Mouse (Mus musculus): ENCODE data around the gene Ago3. TPM values are rescaled to one million over a fixed set of nuclear protein-coding genes. Genes with fewer than 3 reads are reported as not detected.

The Ago3 gene
- polyA plus RNA-seq, 1 experiment from 2014 or later: 13.4 TPM

DNA sequence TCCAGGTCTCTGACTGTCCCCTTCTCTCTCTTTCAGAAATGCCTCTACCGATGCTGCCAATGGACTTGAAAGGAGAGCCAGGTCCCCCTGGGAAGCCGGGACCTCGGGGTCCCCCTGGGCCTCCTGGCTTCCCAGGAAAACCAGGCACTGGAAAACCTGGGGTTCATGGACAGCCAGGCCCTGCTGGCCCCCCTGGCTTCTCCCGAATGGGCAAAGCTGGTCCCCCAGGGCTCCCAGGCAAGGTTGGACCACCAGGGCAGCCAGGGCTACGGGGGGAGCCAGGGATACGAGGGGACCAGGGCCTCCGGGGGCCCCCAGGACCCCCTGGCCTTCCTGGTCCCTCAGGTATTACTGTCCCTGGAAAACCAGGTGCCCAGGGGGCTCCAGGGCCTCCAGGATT, 119.0 kb downstream of the Ago3 start:
- Histone ChIP-seq H3K27me3 (ENCODE audit: control insufficient read depth, insufficient read depth, low read length) (no peaks in the 10 kb centered on the region), H3K9ac (ENCODE audit: low read length) (no peak overlapping the region), H3K4me3 (ENCODE audit: low read length) (no peak overlapping the region), H3K27ac (ENCODE audit: low read length) (no peak overlapping the region), H3K4me2 (ENCODE audit: low read depth, low read length) (no peak overlapping the region), H3K9me3 (replicated peaks; ENCODE audit: control insufficient read depth, low read length) (peaks cover 5% of the 10 kb centered on the region), H3K36me3 (ENCODE audit: control insufficient read depth, insufficient read depth) (no peaks in the 10 kb centered on the region), H3K4me1 (ENCODE audit: control insufficient read depth, insufficient read depth, low read length) (0 out of 2 replicates have a peak, but pooled peaks cover 4% of the 10 kb centered on the region)
- 70% methylated on average over 7 of the region's 7 CpGs for WGBS
- ATAC-seq (replicated peaks; ENCODE audit: extremely low read depth, insufficient read depth, low FRiP score): no peak

- H3K36me3 ChIP-seq (ENCODE audit: control insufficient read depth, insufficient read depth): no peaks in the 10 kb centered on the region
- 0 out of 2 replicates have a peak overlapping the region, but pooled peaks have one; percentile 9 for H3K4me3 ChIP-seq (ENCODE audit: low read length)
- no peak overlapping the region for H3K27ac ChIP-seq (ENCODE audit: low read length)
- no peaks in the 10 kb centered on the region for H3K27me3 ChIP-seq (ENCODE audit: control insufficient read depth, insufficient read depth, low read length)
- ATAC-seq (replicated peaks; ENCODE audit: extremely low read depth, insufficient read depth, low FRiP score): peak; percentile 20; the same call in 1 of the 2 replicates
- 0 out of 2 replicates have a peak, but pooled peaks cover 4% of the 10 kb centered on the region for H3K4me1 ChIP-seq (ENCODE audit: control insufficient read depth, insufficient read depth, low read length)
- H3K9me3 ChIP-seq (replicated peaks; ENCODE audit: control insufficient read depth, low read length): peaks cover 5% of the 10 kb centered on the region
- peak overlapping the region; percentile 54 for H3K4me2 ChIP-seq (ENCODE audit: low read depth, low read length)
- 0% methylated on average over 7 of the region's 7 CpGs for WGBS
- H3K9ac ChIP-seq (ENCODE audit: low read length): no peak overlapping the region
Observed at GRCm38 (mm10) chr4:126309922-126310309, 119.4 kb downstream of the Ago3 start.

DNA sequence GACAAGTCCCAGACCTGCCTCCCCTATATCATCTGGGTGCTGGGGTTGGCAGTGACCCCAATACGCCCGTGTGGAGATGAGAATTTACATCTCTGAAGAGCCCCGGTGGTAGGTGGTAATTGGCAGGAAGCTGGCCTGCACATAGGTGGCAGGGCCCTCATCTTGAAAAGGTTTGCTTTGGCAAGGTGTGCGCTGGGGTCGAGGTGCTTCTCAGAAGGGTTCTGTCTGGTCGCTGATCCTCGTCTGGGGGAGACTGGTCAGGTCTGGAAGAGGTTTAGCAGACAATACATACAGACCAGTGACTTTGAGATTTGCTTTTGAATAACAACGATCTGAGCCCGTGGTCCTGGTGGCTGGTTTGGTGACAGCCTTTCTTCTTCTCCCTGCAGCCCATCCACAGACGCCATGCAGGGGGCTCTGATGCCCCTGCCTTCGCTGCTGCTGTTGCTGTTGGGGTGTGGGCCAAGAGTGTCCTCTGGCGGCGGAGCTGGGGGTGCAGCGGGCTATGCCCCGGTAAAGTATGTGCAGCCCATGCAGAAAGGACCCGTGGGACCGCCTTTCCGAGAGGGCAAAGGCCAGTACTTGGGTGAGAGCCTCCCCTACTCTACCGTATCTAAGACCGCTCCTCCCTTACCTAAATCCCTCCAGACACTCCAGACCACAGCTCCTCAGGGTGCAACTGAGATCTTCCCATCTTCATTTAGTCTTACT, 120.0 kb downstream of the Ago3 start:
- Histone ChIP-seq H3K36me3 (ENCODE audit: control insufficient read depth, insufficient read depth) (no peaks in the 10 kb centered on the region), H3K4me2 (ENCODE audit: low read depth, low read length) (peak overlapping the region; percentile 54), H3K27ac (ENCODE audit: low read length) (no peak overlapping the region), H3K4me1 (ENCODE audit: control insufficient read depth, insufficient read depth, low read length) (0 out of 2 replicates have a peak, but pooled peaks cover 4% of the 10 kb centered on the region), H3K27me3 (ENCODE audit: control insufficient read depth, insufficient read depth, low read length) (no peaks in the 10 kb centered on the region), H3K9ac (ENCODE audit: low read length) (0 out of 2 replicates have a peak overlapping the region, but pooled peaks have one; percentile 4), H3K4me3 (ENCODE audit: low read length) (0 out of 2 replicates have a peak overlapping the region, but pooled peaks have one; percentile 9), H3K9me3 (replicated peaks; ENCODE audit: control insufficient read depth, low read length) (peaks cover 5% of the 10 kb centered on the region)
- ATAC-seq (replicated peaks; ENCODE audit: extremely low read depth, insufficient read depth, low FRiP score): peak; percentile 30; the same call in 1 of the 2 replicates
- WGBS: 19% methylated on average over 20 of the region's 20 CpGs

- Histone ChIP-seq H3K27me3 (ENCODE audit: control insufficient read depth, insufficient read depth, low read length) (peaks cover 14% of the 10 kb centered on the region), H3K27ac (ENCODE audit: low read length) (no peak overlapping the region), H3K36me3 (ENCODE audit: control insufficient read depth, insufficient read depth) (no peaks in the 10 kb centered on the region), H3K4me2 (ENCODE audit: low read depth, low read length) (no peak overlapping the region), H3K9me3 (replicated peaks; ENCODE audit: control insufficient read depth, low read length) (peaks cover 5% of the 10 kb centered on the region), H3K9ac (ENCODE audit: low read length) (no peak overlapping the region), H3K4me1 (ENCODE audit: control insufficient read depth, insufficient read depth, low read length) (peaks cover 6% of the 10 kb centered on the region; the same call in 1 of the 2 replicates), H3K4me3 (ENCODE audit: low read length) (no peak overlapping the region)
- WGBS: 13% methylated on average over 2 of the region's 2 CpGs
- no peak for ATAC-seq (replicated peaks; ENCODE audit: extremely low read depth, insufficient read depth, low FRiP score)
Observed at GRCm38 (mm10) chr4:126306827-126307226, 122.5 kb downstream of the Ago3 start.

- Histone ChIP-seq H3K4me1 (ENCODE audit: control insufficient read depth, insufficient read depth, low read length) (peaks cover 13% of the 10 kb centered on the region), H3K9ac (ENCODE audit: low read length) (no peak overlapping the region), H3K27me3 (ENCODE audit: control insufficient read depth, insufficient read depth, low read length) (peaks cover 21% of the 10 kb centered on the region), H3K4me3 (ENCODE audit: low read length) (no peak overlapping the region), H3K27ac (ENCODE audit: low read length) (no peak overlapping the region), H3K36me3 (ENCODE audit: control insufficient read depth, insufficient read depth) (no peaks in the 10 kb centered on the region), H3K4me2 (ENCODE audit: low read depth, low read length) (no peak overlapping the region), H3K9me3 (replicated peaks; ENCODE audit: control insufficient read depth, low read length) (peaks cover 5% of the 10 kb centered on the region)
- ATAC-seq (replicated peaks; ENCODE audit: extremely low read depth, insufficient read depth, low FRiP score): no peak
- WGBS: 84% methylated on average over 6 of the region's 6 CpGs
Observed at GRCm38 (mm10) chr4:126306058-126306457, 123.3 kb downstream of the Ago3 start.

DNA sequence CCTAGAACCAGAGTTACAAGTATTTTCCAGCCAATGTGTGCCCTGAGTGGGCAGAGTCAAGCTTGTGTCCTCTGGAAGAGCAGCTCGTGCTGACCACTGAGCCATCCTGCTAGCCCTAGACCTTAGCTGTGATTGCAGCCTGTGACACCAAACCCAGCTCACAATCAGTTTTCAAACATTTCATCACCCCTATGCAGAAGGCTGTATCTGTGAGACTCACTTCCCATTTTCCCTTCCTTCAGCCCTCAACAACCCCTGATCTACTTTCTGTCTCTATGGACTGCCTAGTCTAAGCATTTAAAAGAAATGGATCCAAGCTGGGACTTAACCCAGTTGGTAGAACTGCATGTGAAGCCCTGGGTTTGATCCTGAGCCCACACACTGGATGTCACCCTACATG, 123.9 kb downstream of the Ago3 start:
- Histone ChIP-seq H3K9me3 (replicated peaks; ENCODE audit: control insufficient read depth, low read length) (peaks cover 5% of the 10 kb centered on the region), H3K4me2 (ENCODE audit: low read depth, low read length) (no peak overlapping the region), H3K27me3 (ENCODE audit: control insufficient read depth, insufficient read depth, low read length) (peaks cover 27% of the 10 kb centered on the region), H3K9ac (ENCODE audit: low read length) (no peak overlapping the region), H3K4me1 (ENCODE audit: control insufficient read depth, insufficient read depth, low read length) (peaks cover 18% of the 10 kb centered on the region), H3K36me3 (ENCODE audit: control insufficient read depth, insufficient read depth) (no peaks in the 10 kb centered on the region), H3K27ac (ENCODE audit: low read length) (no peak overlapping the region), H3K4me3 (ENCODE audit: low read length) (no peak overlapping the region)
- ATAC-seq (replicated peaks; ENCODE audit: extremely low read depth, insufficient read depth, low FRiP score): no peak
- 86% methylated on average over 1 of the region's 1 CpGs for WGBS

GRCm38 (mm10) chr4:126303877-126304276, 125.5 kb downstream of the Ago3 start:
- WGBS: 63% methylated on average over 4 of the region's 4 CpGs
- H3K27me3 ChIP-seq (ENCODE audit: control insufficient read depth, insufficient read depth, low read length): peaks cover 36% of the 10 kb centered on the region
- H3K27ac ChIP-seq (ENCODE audit: low read length): no peak overlapping the region
- no peak overlapping the region for H3K9ac ChIP-seq (ENCODE audit: low read length)
- no peaks in the 10 kb centered on the region for H3K36me3 ChIP-seq (ENCODE audit: control insufficient read depth, insufficient read depth)
- no peak for ATAC-seq (replicated peaks; ENCODE audit: extremely low read depth, insufficient read depth, low FRiP score)
- peaks cover 14% of the 10 kb centered on the region for H3K4me1 ChIP-seq (ENCODE audit: control insufficient read depth, insufficient read depth, low read length)
- peaks cover 5% of the 10 kb centered on the region for H3K9me3 ChIP-seq (replicated peaks; ENCODE audit: control insufficient read depth, low read length)
- H3K4me3 ChIP-seq (ENCODE audit: low read length): no peak overlapping the region
- no peak overlapping the region for H3K4me2 ChIP-seq (ENCODE audit: low read depth, low read length)

DNA sequence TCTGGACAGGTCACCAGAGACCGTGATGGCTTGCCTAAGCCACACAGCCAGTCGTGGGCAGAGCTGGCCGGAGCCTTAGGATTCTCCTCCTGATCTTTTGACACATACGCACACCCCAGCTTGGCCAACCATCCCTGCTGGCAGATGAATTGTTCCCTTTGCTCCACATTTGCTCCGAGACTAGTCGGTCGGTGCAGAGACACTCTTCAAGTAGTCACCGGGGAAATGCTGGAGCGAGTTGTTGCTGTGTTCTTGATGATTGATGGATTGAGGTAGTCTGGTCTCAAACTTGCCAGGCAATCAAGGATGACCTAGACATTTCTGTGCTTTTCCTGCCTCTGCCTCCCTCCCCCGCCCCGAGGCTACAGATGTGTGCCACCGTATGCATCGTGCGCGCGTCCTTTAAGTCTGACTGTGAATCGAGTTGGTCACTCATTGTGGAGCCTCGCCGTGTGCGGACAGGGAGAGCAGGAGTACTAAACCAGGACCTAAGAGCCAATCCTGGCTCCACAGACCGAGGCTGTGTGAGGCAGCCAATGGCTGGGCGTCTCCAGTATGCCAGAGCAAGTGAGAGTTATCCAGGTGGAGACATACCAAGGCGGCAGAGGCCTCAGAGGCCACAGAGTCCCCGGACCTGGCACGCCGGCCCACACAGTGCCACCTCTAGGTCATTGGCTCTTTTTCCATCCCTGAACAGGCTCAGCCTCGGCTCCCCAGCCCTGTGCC, 127.6 kb downstream of the Ago3 start:
- Histone ChIP-seq H3K4me2 (ENCODE audit: low read depth, low read length) (peak overlapping the region; percentile 62), H3K27ac (ENCODE audit: low read length) (no peak overlapping the region), H3K9ac (ENCODE audit: low read length) (no peak overlapping the region), H3K36me3 (ENCODE audit: control insufficient read depth, insufficient read depth) (no peaks in the 10 kb centered on the region), H3K4me1 (ENCODE audit: control insufficient read depth, insufficient read depth, low read length) (peaks cover 20% of the 10 kb centered on the region), H3K4me3 (ENCODE audit: low read length) (peak overlapping the region; percentile 45), H3K9me3 (replicated peaks; ENCODE audit: control insufficient read depth, low read length) (peaks cover 5% of the 10 kb centered on the region), H3K27me3 (ENCODE audit: control insufficient read depth, insufficient read depth, low read length) (peaks cover 50% of the 10 kb centered on the region)
- ATAC-seq (replicated peaks; ENCODE audit: extremely low read depth, insufficient read depth, low FRiP score): no peak
- 10% methylated on average over 27 of the region's 27 CpGs for WGBS
